Mouse (Mus musculus): ENCODE data around the gene Tanc1.
A peak's percentile ranks its signal among the peaks of the same experiment; 100 is the strongest.

The Tanc1 gene

GRCm38 (mm10) chr2:59765671-59766070, 153.8 kb downstream of the Tanc1 start:
- DNase-seq: no peak

DNA sequence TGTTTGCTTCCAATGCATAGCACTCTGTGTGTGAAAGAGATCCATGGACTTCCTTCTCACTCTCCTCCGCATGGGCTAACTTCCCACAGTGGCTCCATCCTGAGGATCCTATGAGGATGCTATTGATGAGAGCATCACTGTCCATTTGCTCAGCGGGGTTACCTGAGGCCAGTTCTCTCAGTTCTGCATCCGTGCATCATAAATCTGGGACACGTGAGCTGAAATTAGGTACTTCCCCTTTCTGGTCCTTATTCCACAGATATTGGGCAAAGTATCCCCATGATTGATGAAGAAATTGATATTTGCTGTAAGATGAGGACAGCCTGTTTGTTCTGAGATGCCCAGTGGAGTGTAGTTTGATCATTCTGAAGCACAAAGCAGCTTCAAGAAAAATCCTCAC, 156.1 kb downstream of the Tanc1 start:
- DNase-seq: no peak

DNA sequence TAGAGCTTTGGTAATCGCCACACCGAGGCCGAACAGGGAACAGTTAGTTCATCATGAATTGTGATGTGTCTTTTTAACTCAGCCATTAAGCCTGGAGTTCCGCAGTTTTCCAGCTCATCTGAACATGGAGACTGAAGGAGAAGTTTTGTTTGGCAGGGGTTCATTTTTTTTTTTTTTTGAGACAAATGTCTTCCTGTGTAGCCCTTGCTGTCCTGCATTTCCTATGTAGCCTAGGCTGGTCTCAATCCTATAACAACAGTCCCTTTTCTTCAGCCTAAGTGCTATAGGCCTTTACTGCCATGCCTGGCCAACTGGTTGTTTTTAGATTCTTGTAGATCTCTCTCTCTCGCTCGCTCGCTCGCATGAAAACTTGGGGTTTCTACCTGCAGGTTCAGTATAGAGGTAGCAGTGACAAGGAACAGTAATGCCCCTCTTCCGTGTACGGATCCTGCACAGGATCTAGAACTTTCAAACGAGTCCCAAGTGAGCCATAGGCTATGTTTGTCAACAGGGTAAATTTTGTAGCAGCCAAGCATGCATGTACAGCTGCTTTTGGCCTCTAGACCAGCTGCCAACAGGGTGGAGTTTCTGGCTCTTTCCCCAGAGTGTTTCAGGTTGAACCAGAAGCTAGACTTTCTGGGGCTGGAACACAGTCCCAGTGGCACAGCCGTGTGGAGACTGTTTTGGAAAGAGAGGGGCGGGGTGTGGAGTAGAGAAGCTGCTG, 157.0 kb downstream of the Tanc1 start:
- no peak for DNase-seq

- DNase-seq: no peak
Measured at GRCm38 (mm10) chr2:59769385-59769735, 157.5 kb downstream of the Tanc1 start.

GRCm38 (mm10) chr2:59771708-59772107, 159.9 kb downstream of the Tanc1 start:
- DNase-seq: no peak

GRCm38 (mm10) chr2:59772261-59772683, 160.4 kb downstream of the Tanc1 start:
- DNase-seq: no peak

DNA sequence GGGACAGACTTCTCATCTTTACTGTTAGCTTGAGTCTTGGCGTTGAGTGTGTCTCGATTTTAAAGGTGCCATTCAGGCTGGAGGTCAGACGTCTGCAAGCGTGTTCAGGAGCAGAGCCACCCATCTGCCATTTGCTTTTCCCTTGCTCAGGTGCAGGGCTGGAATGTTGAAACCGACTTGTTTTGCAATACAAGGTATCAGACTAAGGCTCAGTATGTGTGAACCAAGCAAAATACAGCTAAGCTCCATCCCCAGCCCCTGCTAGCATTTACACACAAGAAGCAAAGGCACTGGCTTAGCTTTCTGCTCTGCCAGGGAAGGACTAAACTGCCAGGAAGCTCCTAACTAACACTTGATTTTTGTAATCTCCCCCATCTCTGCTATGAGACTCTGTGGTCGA, 162.5 kb downstream of the Tanc1 start:
- no peak for DNase-seq

DNA sequence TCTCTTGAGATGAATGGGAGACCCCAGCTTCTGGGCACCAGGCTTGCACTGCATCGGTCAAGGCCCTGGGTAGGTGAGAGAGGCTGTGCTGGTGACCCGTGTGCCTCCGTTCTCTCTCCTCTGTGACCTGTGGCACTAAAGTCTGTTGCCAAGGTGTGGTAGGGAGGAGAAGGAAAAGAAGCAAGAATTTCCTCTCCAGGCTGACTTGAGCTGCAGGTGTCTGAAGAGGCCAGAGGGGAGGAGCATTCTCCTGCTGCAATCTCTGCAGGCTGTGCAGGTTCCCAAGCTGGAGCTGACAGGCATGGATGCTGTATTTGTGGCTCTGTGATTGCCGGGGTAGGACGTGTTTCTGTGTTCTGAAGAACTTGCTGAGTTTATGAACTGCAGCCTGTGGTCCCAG, 163.3 kb downstream of the Tanc1 start:
- DNase-seq: no peak

GRCm38 (mm10) chr2:59775820-59776219, 164.0 kb downstream of the Tanc1 start:
- DNase-seq: no peak

DNA sequence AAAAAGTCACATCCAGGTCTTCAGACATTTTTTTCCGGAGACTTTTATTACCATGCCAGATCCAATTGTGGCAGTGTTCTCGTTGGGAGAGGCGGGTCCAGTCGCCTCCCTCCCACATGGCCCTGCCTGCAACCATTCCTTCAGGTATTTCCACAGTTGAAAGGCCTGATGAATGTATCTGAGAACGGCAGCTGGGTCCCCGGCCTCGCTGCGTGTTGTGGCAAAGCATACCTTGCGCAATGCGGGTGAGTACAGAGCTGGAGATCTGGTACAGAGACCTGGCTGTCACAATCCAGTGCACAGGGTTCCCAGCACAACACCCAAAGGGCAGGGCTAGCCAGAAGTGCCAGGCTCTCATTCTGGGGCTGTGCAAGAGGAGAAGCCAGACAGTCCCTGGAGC, 167.5 kb downstream of the Tanc1 start:
- no peak for DNase-seq

GRCm38 (mm10) chr2:59780240-59780639, 168.4 kb downstream of the Tanc1 start:
- DNase-seq: no peak

DNA sequence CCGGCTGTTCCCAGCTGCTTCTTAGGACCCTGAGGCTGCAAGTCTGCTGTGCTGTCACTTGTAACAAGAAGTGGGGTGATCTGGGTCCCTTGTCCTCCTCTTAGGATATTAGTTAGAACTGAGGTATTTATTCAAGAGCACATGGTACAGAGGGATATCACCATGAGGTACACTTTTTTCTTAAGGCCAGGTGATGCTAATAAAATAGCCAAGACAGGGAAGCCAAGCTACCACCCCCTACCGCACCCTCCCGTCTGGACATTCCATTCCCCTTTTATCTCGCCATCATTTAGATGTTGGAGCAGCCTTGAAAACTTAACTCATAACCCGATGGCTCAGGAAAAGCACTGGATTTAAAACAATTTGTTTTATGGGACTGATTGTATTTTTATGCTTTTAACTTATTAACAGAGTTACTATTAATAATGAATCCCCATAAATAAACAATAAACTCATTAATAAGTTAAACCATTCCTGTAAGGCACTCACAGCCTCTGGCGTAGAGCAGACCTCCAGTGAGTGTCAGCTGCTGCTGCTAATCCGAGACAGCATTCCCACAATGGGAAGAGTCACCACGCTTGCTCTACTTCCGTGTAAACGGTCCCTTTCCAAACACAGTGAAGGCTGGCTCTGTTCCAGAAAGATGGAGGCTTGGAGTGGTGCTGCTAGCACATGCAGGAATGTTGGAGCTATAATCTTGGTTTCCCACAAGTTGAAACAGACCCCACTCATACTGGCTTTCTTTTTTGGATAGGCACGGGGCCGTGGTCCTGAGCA, 171.4 kb downstream of the Tanc1 start:
- DNase-seq: peak in 1 of 2 experiments; percentile 52

- DNase-seq: no peak
Measured at GRCm38 (mm10) chr2:59783832-59784627, 172.2 kb downstream of the Tanc1 start.

GRCm38 (mm10) chr2:59784628-59784883, 172.7 kb downstream of the Tanc1 start:
- DNase-seq: no peak

- no peak for DNase-seq
Measured at GRCm38 (mm10) chr2:59785597-59785996, 173.8 kb downstream of the Tanc1 start.

DNA sequence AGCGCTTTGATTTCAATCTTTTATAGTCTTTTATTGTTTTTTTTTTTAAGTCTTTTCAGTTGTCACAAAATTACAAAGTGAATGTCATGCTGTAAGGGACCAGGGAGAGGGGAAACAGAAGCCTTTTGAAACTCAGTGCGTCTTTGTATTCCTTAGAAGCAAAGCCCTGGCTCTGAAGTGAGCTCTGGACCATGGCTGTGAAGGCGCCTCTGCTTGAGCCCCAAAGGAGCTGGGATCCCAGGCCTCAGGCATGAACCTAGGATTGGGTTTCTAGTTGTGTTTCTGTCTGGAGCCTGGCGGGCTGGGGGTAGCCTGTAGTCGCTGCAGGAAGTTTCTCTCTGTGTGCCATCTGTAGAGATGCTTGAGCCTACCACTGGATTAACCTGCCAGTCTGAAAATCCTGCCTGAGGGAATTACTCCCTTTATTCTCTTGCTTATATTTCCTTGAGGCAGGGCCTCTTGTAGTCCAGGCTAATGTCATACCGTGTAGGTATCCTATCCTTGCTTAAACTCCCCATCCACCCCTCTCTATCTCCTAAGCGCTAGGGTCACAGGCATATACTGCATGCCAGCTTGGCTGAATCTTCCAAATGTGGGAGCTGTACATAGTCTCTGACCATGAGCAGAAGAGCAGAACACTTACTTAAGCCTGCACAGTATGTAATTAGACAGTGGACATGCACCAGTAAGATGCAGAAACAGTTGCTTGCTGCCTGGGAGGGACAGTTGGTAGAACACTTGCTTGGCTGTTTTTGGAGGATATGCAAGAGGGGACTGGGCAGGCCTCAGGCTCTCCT, 177.1 kb downstream of the Tanc1 start:
- no peak for DNase-seq

DNA sequence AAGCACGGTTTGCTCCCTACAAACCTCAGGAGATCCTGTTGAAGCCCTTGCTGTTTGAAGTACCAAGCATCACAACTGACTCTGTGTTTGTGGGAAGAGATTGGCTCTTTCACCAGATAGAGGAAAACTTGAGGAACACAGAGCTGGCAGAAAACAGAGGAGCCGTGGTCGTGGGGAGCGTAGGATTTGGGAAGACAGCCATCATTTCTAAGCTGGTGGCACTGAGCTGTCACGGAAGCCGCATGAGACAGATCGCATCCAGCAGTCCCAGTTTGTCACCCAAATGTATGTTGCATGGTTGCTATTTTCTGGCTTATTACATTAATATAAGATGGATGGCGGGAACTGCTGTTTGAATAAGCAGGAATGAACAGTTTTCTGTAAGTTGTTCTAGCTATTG, 179.8 kb downstream of the Tanc1 start:
- DNase-seq: no peak

DNA sequence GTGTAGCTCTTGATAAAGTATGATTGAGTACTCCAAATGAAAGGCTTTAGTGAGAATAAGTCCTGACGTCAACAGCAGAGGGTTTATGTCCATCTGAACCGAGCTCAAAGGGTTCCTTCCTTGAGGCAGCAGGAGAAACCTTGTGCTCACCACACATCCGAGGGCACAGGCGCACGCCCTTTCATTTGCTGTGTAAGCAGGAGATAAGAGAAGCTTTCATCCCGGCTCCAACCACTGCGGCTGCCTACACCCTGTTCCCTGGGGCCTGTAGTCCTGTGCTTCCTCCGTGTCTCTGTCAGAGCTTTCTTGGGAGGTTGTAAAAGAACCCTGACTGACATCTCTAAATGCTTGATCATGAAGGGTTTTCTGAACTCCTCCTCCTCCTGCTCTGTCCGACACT, 181.5 kb downstream of the Tanc1 start:
- DNase-seq: no peak

DNA sequence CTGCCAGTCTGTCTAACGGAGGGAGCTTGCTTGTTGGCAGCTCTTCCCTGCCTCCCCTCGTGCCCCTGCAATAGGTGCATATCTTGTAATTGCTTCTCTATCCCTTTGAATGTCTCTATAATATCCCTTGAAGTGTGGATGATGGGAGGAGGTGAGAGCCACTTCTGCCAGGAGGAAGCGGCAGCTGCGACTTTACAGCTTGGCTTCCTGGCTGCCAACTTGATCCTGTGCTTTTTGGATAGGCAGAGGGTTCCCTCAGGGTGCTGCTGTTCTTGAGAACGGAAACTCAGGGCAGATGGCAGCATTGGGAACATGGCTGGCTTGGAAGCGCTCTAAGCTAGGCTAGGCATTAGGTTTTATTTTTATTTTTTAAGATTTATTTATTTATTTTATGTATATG, 183.0 kb downstream of the Tanc1 start:
- DNase-seq: peak; percentile 65 to 70

GRCm38 (mm10) chr2:59798934-59799532, 187.2 kb downstream of the Tanc1 start:
- DNase-seq: peak in 1 of 2 experiments; percentile 21

GRCm38 (mm10) chr2:59799572-59799971, 187.7 kb downstream of the Tanc1 start:
- DNase-seq: peak; percentile 92 to 94

DNA sequence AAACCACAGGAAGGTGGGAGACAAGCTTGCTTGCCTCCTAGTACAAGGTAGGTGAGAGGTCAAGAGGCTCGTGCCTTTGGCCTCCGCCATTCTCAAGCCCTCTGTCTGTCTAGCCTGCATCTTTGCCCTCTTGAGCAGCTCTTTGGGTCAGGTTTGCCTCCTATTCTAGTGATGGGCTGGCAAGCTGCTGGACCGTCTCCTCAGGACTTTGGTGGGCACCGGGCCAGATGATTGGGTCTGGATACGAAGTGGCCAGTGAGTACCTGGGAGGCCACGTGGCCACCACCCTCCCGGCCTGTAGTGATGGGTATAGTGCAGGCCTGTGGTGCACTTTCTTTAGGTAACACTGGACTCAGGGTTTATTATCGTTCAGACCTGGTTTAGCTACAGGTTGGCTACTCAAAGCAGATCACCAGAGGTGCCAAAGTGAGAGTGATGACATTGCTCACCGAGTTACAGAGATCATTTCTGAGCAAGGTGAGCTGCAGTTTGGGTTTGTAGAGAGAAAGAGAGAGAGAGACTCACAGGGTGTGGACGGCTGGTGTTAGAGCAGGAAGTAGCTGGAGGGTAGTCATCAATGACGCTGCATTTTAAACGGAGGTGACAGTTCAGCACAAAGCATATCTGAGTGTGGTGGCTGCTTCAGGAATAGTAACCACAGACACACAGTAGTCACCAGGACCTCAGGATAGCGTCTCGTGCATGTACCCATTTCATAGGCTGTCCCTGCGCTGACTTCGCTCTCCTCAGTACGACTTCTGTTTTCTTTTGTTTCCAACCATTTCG, 188.8 kb downstream of the Tanc1 start:
- peak; percentile 47 to 65 for DNase-seq
